Mouse (Mus musculus) erythroblast, embryonic 14.5 days (primary cell): ENCODE measurements around the gene Egr2.

Experiments used
- GATA1 ChIP-seq: IDR thresholded peaks from 2 replicates; pipeline ENCODE4 v1.6.1; 2012; ENCODE audit warnings: low read length, inconsistent platforms, mixed read lengths
- TAL1 ChIP-seq: IDR thresholded peaks from 3 replicates; pipeline ENCODE4 v1.6.1; 2012; ENCODE audit warnings: low read length, inconsistent platforms, mixed read lengths

DNA sequence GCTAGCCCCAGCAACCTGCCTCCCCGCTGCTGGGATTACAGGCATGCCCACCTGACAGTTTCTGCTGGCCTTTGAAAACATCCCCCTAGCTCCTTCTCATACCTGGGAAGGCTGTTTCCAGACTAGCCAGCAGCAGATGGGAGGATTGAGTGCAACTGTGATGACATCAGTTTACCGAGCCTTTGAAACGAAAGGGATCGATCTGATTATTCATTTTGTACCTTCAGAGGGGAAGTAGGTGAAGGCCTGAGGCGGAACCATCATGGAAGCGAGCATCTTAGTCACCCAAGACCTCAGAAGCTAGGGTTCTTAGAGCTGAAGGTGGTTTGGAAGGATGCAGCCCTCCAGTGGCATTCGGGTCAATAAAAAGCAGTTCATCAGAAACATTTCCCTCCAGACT, 29.2 kb downstream of the Egr2 start:
- no peak for TF ChIP-seq GATA1
- TF ChIP-seq TAL1: no peak
